Mouse (Mus musculus): Measurements from ENCODE around the gene Pde4d. TPM values are rescaled to one million over a fixed set of nuclear protein-coding genes. Genes with fewer than 3 reads are reported as not detected.

Pde4d gene
- polyA plus RNA-seq, 1 experiment from 2014 or later, result 32.1 TPM

DNA sequence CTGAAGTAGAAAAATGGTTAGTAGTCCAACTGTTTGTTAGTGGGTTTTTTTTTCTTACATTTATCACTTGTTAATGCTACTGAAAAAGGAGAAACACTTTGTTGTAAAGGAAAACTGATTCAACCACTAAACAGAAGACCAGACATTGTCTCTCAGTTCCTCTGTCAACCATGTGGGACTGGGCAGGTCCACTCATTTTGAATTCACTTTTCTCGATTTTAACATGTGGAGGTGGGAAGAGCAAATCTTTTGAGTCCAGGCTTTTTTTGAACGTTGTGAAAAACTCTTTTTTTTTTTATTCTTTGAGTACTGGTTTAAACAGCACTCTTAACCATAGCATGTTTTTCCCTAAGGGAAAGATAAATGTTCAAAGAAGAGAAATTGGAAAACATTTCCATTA is 180.8 kb downstream of the Pde4d start:
- Histone ChIP-seq H3K9ac (replicated peaks; ENCODE audit: low read depth, low read length) (no peak overlapping the region), H3K27ac (ENCODE audit: low read depth, low read length) (no peak overlapping the region), H3K36me3 (ENCODE audit: control insufficient read depth, insufficient read depth, low read length) (no peaks in the 10 kb centered on the region), H3K4me1 (ENCODE audit: control insufficient read depth, insufficient read depth, low read length) (no peaks in the 10 kb centered on the region), H3K27me3 (ENCODE audit: control insufficient read depth, insufficient read depth, low read length) (no peaks in the 10 kb centered on the region), H3K4me2 (ENCODE audit: low read depth, low read length) (no peak overlapping the region), H3K9me3 (ENCODE audit: control insufficient read depth, low read length) (no peaks in the 10 kb centered on the region), H3K4me3 (ENCODE audit: low read depth, low read length) (no peak overlapping the region)
- WGBS, result 77% methylated on average over 2 of the region's 2 CpGs
- ATAC-seq (ENCODE audit: low read depth), result no peak

DNA sequence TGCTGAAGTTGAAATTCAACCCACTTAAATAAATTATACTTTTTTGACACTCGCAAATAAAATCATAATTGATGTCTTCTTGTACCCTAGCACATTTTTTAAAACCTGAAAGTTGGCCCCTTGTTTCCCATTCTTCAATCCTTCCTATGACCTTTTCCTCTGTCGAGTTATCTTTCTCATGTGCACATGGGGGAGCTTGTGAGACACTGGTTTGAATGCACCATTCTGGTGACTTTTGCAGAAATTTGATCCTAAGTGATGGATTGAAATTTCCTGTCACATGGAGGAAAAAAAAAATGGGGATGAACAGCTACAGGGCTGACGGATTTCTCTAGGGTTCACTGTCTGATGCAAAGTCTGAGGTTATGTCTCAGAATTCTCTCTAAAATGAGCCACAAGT is 181.5 kb downstream of the Pde4d start:
- Histone ChIP-seq H3K4me2 (ENCODE audit: low read depth, low read length) (no peak overlapping the region), H3K27me3 (ENCODE audit: control insufficient read depth, insufficient read depth, low read length) (no peaks in the 10 kb centered on the region), H3K4me1 (ENCODE audit: control insufficient read depth, insufficient read depth, low read length) (no peaks in the 10 kb centered on the region), H3K9ac (replicated peaks; ENCODE audit: low read depth, low read length) (no peak overlapping the region), H3K27ac (ENCODE audit: low read depth, low read length) (no peak overlapping the region), H3K36me3 (ENCODE audit: control insufficient read depth, insufficient read depth, low read length) (no peaks in the 10 kb centered on the region), H3K4me3 (ENCODE audit: low read depth, low read length) (no peak overlapping the region), H3K9me3 (ENCODE audit: control insufficient read depth, low read length) (no peaks in the 10 kb centered on the region)
- 78% methylated on average over 3 of the region's 3 CpGs for WGBS
- no peak for ATAC-seq (ENCODE audit: low read depth)

DNA sequence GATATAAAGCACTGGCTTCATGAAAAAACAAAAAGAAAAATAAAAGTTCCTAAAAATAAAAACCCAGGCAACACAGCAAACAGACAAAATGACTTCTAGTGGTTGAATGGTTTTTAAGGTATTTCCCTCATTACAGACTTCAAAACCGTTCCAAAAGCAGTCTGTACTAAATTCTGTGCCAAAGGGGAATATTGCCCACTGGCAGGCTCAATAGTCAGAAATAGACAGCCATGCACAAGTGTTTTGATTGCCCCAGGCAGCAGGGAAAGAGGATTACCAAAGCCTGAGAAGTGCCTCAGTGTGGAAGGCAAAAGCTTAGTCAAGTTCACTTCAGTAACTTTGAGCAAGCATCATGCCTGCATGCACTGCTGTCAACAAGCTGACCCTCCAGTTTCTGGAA is 186.8 kb downstream of the Pde4d start:
- Histone ChIP-seq H3K4me1 (ENCODE audit: control insufficient read depth, insufficient read depth, low read length) (no peaks in the 10 kb centered on the region), H3K27me3 (ENCODE audit: control insufficient read depth, insufficient read depth, low read length) (no peaks in the 10 kb centered on the region), H3K36me3 (ENCODE audit: control insufficient read depth, insufficient read depth, low read length) (no peaks in the 10 kb centered on the region), H3K9me3 (ENCODE audit: control insufficient read depth, low read length) (no peaks in the 10 kb centered on the region), H3K27ac (ENCODE audit: low read depth, low read length) (no peak overlapping the region), H3K4me2 (ENCODE audit: low read depth, low read length) (no peak overlapping the region), H3K9ac (replicated peaks; ENCODE audit: low read depth, low read length) (no peak overlapping the region), H3K4me3 (ENCODE audit: low read depth, low read length) (no peak overlapping the region)
- 66% methylated on average over 1 of the region's 1 CpGs for WGBS
- no peak for ATAC-seq (ENCODE audit: low read depth)

DNA sequence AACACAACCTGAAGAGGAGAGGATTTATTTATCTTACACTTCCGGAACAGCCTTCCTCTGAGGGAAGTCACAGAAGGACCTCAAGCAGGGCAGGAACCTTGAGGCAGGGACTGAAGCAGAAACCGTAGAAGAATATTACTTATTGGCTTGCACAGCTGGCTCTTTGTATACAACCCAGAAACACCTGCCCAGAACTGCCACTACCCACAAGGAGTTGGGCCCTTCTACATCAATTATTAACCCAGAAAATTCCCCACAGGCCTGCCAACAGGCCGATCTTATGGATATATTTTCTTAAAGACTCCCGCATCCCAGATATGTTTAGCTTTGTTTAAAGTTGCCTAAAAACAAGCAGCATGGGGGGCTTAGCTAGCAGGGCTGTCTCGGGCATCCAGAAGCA is 192.5 kb downstream of the Pde4d start:
- Histone ChIP-seq H3K36me3 (ENCODE audit: control insufficient read depth, insufficient read depth, low read length) (no peaks in the 10 kb centered on the region), H3K4me2 (ENCODE audit: low read depth, low read length) (no peak overlapping the region), H3K4me1 (ENCODE audit: control insufficient read depth, insufficient read depth, low read length) (no peaks in the 10 kb centered on the region), H3K27me3 (ENCODE audit: control insufficient read depth, insufficient read depth, low read length) (no peaks in the 10 kb centered on the region), H3K27ac (ENCODE audit: low read depth, low read length) (no peak overlapping the region), H3K9me3 (ENCODE audit: control insufficient read depth, low read length) (no peaks in the 10 kb centered on the region), H3K9ac (replicated peaks; ENCODE audit: low read depth, low read length) (no peak overlapping the region), H3K4me3 (ENCODE audit: low read depth, low read length) (no peak overlapping the region)
- 82% methylated on average over 5 of the region's 5 CpGs for WGBS
- no peak for ATAC-seq (ENCODE audit: low read depth)

DNA sequence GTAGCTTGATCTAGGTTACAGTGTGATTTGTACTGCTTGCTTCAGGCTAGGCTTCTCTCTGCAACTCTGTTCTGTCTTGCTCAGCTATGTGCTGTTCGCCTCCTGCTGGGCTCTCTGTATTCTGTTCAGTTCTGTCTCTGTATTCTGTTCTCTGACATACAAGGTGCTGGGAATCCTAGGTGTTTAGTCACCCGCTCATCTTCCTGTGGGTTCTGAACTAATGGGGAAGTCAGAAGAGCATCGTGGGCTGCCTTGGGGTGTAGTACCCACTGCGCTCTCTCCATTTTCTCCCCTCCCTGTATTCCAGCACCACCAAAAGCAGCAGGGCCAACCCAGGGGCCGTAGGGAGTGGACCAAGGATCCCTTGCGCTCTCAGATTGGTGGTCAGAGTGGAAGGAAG is 197.1 kb downstream of the Pde4d start:
- Histone ChIP-seq H3K4me1 (ENCODE audit: control insufficient read depth, insufficient read depth, low read length) (no peaks in the 10 kb centered on the region), H3K4me2 (ENCODE audit: low read depth, low read length) (no peak overlapping the region), H3K27ac (ENCODE audit: low read depth, low read length) (no peak overlapping the region), H3K4me3 (ENCODE audit: low read depth, low read length) (no peak overlapping the region), H3K36me3 (ENCODE audit: control insufficient read depth, insufficient read depth, low read length) (no peaks in the 10 kb centered on the region), H3K9ac (replicated peaks; ENCODE audit: low read depth, low read length) (no peak overlapping the region), H3K9me3 (ENCODE audit: control insufficient read depth, low read length) (no peaks in the 10 kb centered on the region), H3K27me3 (ENCODE audit: control insufficient read depth, insufficient read depth, low read length) (no peaks in the 10 kb centered on the region)
- 90% methylated on average over 6 of the region's 6 CpGs for WGBS
- no peak for ATAC-seq (ENCODE audit: low read depth)

DNA sequence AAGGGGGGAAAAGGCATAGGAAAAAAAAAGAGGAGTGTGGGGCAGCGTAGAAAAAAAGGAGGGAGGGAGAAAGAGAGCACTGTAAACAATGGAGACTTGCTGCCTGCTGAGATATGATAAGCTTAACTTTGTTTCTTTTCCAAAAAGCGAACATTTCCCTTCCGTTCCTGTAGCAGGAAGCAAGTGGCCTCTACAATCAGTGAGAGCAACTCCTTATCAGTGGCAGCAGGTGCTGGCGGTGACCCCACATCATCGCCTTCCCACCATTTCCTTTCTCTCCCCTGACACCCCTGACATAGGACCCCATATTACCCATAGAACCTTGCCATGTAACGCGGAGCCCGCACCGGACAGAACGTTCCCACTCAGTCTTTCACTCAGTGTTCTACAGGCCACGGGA is 197.5 kb downstream of the Pde4d start:
- ATAC-seq (ENCODE audit: low read depth), result no peak
- WGBS, result 90% methylated on average over 11 of the region's 11 CpGs
- no peaks in the 10 kb centered on the region for H3K27me3 ChIP-seq (ENCODE audit: control insufficient read depth, insufficient read depth, low read length)
- no peaks in the 10 kb centered on the region for H3K36me3 ChIP-seq (ENCODE audit: control insufficient read depth, insufficient read depth, low read length)
- no peaks in the 10 kb centered on the region for H3K4me1 ChIP-seq (ENCODE audit: control insufficient read depth, insufficient read depth, low read length)
- no peak overlapping the region for H3K27ac ChIP-seq (ENCODE audit: low read depth, low read length)
- no peak overlapping the region for H3K4me3 ChIP-seq (ENCODE audit: low read depth, low read length)
- H3K9ac ChIP-seq (replicated peaks; ENCODE audit: low read depth, low read length), result no peak overlapping the region
- no peaks in the 10 kb centered on the region for H3K9me3 ChIP-seq (ENCODE audit: control insufficient read depth, low read length)
- no peak overlapping the region for H3K4me2 ChIP-seq (ENCODE audit: low read depth, low read length)

DNA sequence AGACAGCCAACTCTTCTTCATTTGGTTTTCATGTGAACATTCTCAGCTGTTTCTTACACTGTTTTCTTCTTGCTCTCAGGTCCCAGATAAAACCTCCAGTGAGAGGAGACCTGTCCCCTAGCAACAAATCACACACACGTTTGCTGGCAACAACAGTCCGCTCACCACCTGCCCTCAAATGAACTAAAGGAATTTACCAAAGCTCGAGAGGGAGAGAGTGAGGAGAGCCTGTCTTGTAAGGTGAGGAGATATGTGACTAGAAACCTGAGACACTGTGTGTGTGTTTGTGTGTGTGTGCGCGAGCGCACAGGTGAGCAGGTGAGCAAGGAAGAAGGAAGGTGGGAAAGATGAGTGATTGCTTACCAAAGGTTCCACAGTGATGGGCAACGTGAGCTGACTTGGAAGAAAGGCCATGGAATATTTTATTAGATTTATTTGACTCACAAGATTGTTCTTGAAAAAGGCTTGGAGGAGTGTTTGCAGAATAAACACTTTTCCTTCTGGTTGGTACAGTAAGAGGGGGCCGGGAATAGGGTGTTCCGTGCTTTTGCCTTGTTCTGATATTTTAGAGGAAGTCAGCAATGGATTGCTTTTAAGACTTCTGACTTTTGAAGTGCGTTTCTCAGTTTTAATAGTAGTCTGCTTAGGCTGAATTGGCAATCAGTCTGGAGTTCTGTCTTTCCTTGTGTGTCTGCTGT is 204.4 kb downstream of the Pde4d start:
- 82% methylated on average over 10 of the region's 10 CpGs for WGBS
- ATAC-seq (ENCODE audit: low read depth), result no peak
- H3K27me3 ChIP-seq (ENCODE audit: control insufficient read depth, insufficient read depth, low read length), result no peaks in the 10 kb centered on the region

DNA sequence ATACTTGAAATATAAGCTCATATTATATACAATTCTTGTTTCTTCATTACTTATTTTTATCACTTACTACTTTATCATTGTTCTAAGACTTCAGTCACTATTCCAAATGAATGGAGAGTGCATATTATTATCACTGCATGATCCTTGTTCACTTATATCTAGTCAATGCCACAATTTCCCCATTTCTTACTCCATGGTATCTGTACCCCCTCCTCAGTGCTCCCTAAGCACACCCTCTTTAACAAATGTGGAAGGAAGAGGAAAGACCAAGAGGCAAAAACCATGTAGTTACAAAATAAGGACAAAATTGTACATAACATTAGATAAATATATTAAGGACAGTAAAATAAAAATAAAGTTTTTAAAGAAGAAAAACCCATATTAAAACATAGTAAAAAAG is 216.8 kb downstream of the Pde4d start:
- Histone ChIP-seq H3K9ac (replicated peaks; ENCODE audit: low read depth, low read length) (no peak overlapping the region), H3K4me2 (ENCODE audit: low read depth, low read length) (no peak overlapping the region), H3K9me3 (ENCODE audit: control insufficient read depth, low read length) (no peaks in the 10 kb centered on the region), H3K36me3 (ENCODE audit: control insufficient read depth, insufficient read depth, low read length) (no peaks in the 10 kb centered on the region), H3K27ac (ENCODE audit: low read depth, low read length) (no peak overlapping the region), H3K27me3 (ENCODE audit: control insufficient read depth, insufficient read depth, low read length) (no peaks in the 10 kb centered on the region), H3K4me1 (ENCODE audit: control insufficient read depth, insufficient read depth, low read length) (no peaks in the 10 kb centered on the region), H3K4me3 (ENCODE audit: low read depth, low read length) (no peak overlapping the region)
- no peak for ATAC-seq (ENCODE audit: low read depth)

More for the DNA sequence above, 204.4 kb downstream of the Pde4d start:
- no peak overlapping the region for H3K9ac ChIP-seq (replicated peaks; ENCODE audit: low read depth, low read length)
- H3K4me1 ChIP-seq (ENCODE audit: control insufficient read depth, insufficient read depth, low read length), result no peaks in the 10 kb centered on the region
- no peak overlapping the region for H3K4me2 ChIP-seq (ENCODE audit: low read depth, low read length)
- H3K27ac ChIP-seq (ENCODE audit: low read depth, low read length), result no peak overlapping the region
- H3K9me3 ChIP-seq (ENCODE audit: control insufficient read depth, low read length), result no peaks in the 10 kb centered on the region
- no peaks in the 10 kb centered on the region for H3K36me3 ChIP-seq (ENCODE audit: control insufficient read depth, insufficient read depth, low read length)
- no peak overlapping the region for H3K4me3 ChIP-seq (ENCODE audit: low read depth, low read length)

DNA sequence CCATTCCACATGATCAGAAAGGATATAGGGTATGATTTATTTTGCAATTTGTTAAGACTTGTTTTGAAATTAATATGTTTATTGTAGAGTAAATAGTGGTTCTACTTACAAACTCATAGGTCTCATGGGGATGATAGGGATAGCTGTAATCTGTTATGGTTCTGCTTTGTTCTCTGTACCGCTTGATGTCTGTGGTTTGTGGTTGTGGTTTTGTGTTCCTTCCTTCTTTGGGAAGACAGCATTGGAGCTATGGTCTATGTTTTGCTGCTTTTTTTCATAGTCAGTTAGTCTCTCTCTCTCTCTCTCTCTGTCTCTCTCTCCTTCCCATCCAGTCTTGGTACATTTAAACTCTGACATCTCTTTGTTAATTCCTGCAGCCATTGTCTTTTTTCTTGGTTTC is 217.3 kb downstream of the Pde4d start:
- Histone ChIP-seq H3K9me3 (ENCODE audit: control insufficient read depth, low read length) (no peaks in the 10 kb centered on the region), H3K4me2 (ENCODE audit: low read depth, low read length) (no peak overlapping the region), H3K9ac (replicated peaks; ENCODE audit: low read depth, low read length) (no peak overlapping the region), H3K36me3 (ENCODE audit: control insufficient read depth, insufficient read depth, low read length) (no peaks in the 10 kb centered on the region), H3K4me1 (ENCODE audit: control insufficient read depth, insufficient read depth, low read length) (no peaks in the 10 kb centered on the region), H3K27ac (ENCODE audit: low read depth, low read length) (no peak overlapping the region), H3K27me3 (ENCODE audit: control insufficient read depth, insufficient read depth, low read length) (no peaks in the 10 kb centered on the region), H3K4me3 (ENCODE audit: low read depth, low read length) (no peak overlapping the region)
- no peak for ATAC-seq (ENCODE audit: low read depth)
- WGBS, result 91% methylated on average over 1 of the region's 1 CpGs

Measured in neural tube, embryonic 14.5 days (tissue).